In the genomic region with DNA sequence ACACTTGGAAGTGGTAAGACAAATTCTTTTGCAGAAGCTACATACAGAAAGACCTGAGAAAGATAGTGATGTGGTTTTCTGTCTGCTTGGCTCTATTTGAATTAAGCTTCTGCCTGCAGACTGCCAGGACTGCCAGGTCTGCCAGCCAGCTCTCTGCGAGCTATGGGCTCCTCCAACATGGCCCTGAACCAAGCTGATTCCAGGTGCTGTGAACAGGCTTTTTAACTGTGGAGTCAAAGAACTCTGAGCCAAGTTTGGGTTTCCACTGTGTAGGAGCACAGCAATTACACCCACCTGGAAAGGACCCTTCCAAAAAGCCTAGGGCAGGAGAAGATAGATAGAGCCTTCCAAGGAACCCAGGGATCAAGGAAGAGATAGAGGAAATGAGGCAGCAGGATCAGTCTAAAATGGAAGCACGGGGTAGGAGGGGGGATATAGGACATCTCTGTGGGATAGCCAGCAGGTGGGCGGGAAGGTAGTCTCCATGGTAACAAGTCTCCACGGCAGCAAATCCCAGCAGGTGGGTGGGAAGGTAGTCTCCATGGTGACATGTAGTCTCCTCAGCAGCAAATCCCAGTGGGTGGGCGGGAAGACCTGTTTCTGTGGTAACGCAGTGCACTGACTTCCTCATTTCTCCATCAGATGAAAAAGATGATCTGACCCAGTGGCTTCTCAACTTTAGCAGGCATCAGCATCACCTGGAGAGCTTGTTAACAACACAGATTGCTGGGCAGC, we compare ENCODE assay signal across 11 mouse cellular contexts. TPM values are rescaled to one million over a fixed set of nuclear protein-coding genes. Genes with fewer than 3 reads are reported as not detected.
DNase-seq lines count a peak whose midpoint lies in the region; ATAC-seq and TF ChIP-seq lines count a peak whose summit lies in the region.
"Had no signal": no experiment of that assay in that cellular context is flagged by ENCODE, and none has a peak within 500 bp of the region (broad histone marks: within the 10 kb centered on the region; RNA-seq: fewer than 3 reads in every experiment).

No protein-coding gene starts in this region.

- WGBS in forebrain, embryonic 11.5 days, result 29% methylated on average over 6 of the region's 6 CpGs
- WGBS in midbrain, postnatal 0 days, result 18% methylated on average over 6 of the region's 6 CpGs
- WGBS in stomach, postnatal 0 days, result 46% methylated on average over 5 of the region's 6 CpGs

- no peaks in the 10 kb centered on the region for H3K9me3 ChIP-seq in forebrain, embryonic 11.5 days (ENCODE audit: control insufficient read depth, low read length)
- H3K9me3 ChIP-seq in midbrain, postnatal 0 days (ENCODE audit: low read length), result no peaks in the 10 kb centered on the region
- H3K9me3 ChIP-seq in stomach, postnatal 0 days (ENCODE audit: control insufficient read depth, low read length), result no peaks in the 10 kb centered on the region
- H3K9me3 ChIP-seq: heart, embryonic 13.5 days had no signal

- H3K27me3 ChIP-seq in forebrain, embryonic 11.5 days (ENCODE audit: control insufficient read depth, insufficient read depth, low read length), result no peaks in the 10 kb centered on the region; the same call in 1 of the 2 replicates
- H3K27me3 ChIP-seq in midbrain, postnatal 0 days (ENCODE audit: insufficient read depth, low read length), result no peaks in the 10 kb centered on the region
- no peaks in the 10 kb centered on the region for H3K27me3 ChIP-seq in stomach, postnatal 0 days (ENCODE audit: control insufficient read depth, insufficient read depth, low read length)

- H3K9ac ChIP-seq in forebrain, embryonic 11.5 days (ENCODE audit: low read length), result no peak overlapping the region
- no peak overlapping the region for H3K9ac ChIP-seq in midbrain, postnatal 0 days (replicated peaks; ENCODE audit: low read length, poor library complexity, severe bottlenecking)
- no peak overlapping the region for H3K9ac ChIP-seq in stomach, postnatal 0 days (ENCODE audit: low read length)
- H3K9ac ChIP-seq: heart, embryonic 13.5 days; liver, embryonic 14.5 days had no signal

- TF ChIP-seq EP300 in stomach, postnatal 0 days (optimal IDR thresholded peaks at IDR 0.05), result no peak

- no peaks in the 10 kb centered on the region; the same call in 1 of the 2 replicates for H3K4me1 ChIP-seq in forebrain, embryonic 11.5 days (replicated peaks; ENCODE audit: control insufficient read depth, insufficient read depth, low read length)
- no peaks in the 10 kb centered on the region for H3K4me1 ChIP-seq in midbrain, postnatal 0 days (ENCODE audit: insufficient read depth, low read length)
- H3K4me1 ChIP-seq in stomach, postnatal 0 days (replicated peaks; ENCODE audit: control insufficient read depth, insufficient read depth), result no peaks in the 10 kb centered on the region
- H3K4me1 ChIP-seq: heart, embryonic 13.5 days had no signal

- H3K4me3 ChIP-seq in forebrain, embryonic 11.5 days (ENCODE audit: low read depth, low read length), result no peak overlapping the region
- H3K4me3 ChIP-seq in layer of hippocampus, adult 2 months, result no peak overlapping the region
- no peak overlapping the region for H3K4me3 ChIP-seq in midbrain, postnatal 0 days (ENCODE audit: low read depth, low read length)
- no peak overlapping the region for H3K4me3 ChIP-seq in stomach, postnatal 0 days (ENCODE audit: low read depth, low read length)
- H3K4me3 ChIP-seq: heart, embryonic 13.5 days had no signal

- peak; percentile 94 for DNase-seq in brain, adult 2 months (ENCODE audit: low read depth, low spot score)
- DNase-seq in forebrain, embryonic 11.5 days (ENCODE audit: low spot score), result peak; percentile 61
- peak; percentile 75 to 90 for DNase-seq in layer of hippocampus, adult 2 months (ENCODE audit: low spot score in 2 of 2)
- peak; percentile 66 for DNase-seq in midbrain, postnatal 0 days (ENCODE audit: low spot score)
- DNase-seq in thymus, postnatal 36 days, result no peak
- no peak for DNase-seq in stomach, postnatal 0 days (ENCODE audit: low spot score)
- DNase-seq in lung, postnatal 25 days (ENCODE audit: low spot score), result no peak

- no peak for TF ChIP-seq CTCF in layer of hippocampus, adult 2 months (conservative IDR thresholded peaks at IDR 0.05)
- no peak for TF ChIP-seq CTCF in midbrain, postnatal 0 days (IDR thresholded peaks at IDR 0.05)
- TF ChIP-seq CTCF in stomach, postnatal 0 days (IDR thresholded peaks at IDR 0.05; ENCODE audit: low read depth), result no peak

- H3K4me2 ChIP-seq in forebrain, embryonic 11.5 days (ENCODE audit: low read depth, low read length, severe bottlenecking), result no peak overlapping the region
- H3K4me2 ChIP-seq in midbrain, postnatal 0 days (ENCODE audit: low read depth, low read length, poor library complexity, severe bottlenecking), result no peak overlapping the region
- H3K4me2 ChIP-seq in stomach, postnatal 0 days (replicated peaks; ENCODE audit: low read depth), result no peak overlapping the region
- H3K4me2 ChIP-seq: heart, embryonic 13.5 days had no signal

- no peak overlapping the region for H3K27ac ChIP-seq in forebrain, embryonic 11.5 days (ENCODE audit: low read depth, low read length)
- H3K27ac ChIP-seq in layer of hippocampus, adult 2 months, result peak overlapping the region; percentile 87
- H3K27ac ChIP-seq in midbrain, postnatal 0 days (ENCODE audit: low read depth, low read length), result no peak overlapping the region
- no peak overlapping the region for H3K27ac ChIP-seq in stomach, postnatal 0 days (replicated peaks)
- H3K27ac ChIP-seq: heart, embryonic 13.5 days; liver, embryonic 14.5 days had no signal

- H3K36me3 ChIP-seq in forebrain, embryonic 11.5 days (ENCODE audit: control insufficient read depth, insufficient read depth, low read length), result no peaks in the 10 kb centered on the region; the same call in 1 of the 2 replicates
- H3K36me3 ChIP-seq in midbrain, postnatal 0 days (ENCODE audit: insufficient read depth, low read length), result 0 out of 2 replicates have a peak, but pooled peaks cover 8% of the 10 kb centered on the region
- no peaks in the 10 kb centered on the region for H3K36me3 ChIP-seq in stomach, postnatal 0 days (ENCODE audit: control insufficient read depth, insufficient read depth, low read length)
- H3K36me3 ChIP-seq: heart, embryonic 13.5 days had no signal

- peak; percentile 60; the same call in 1 of the 2 replicates for ATAC-seq in forebrain, embryonic 11.5 days (replicated peaks; ENCODE audit: low FRiP score)
- ATAC-seq in midbrain, postnatal 0 days (ENCODE audit: low FRiP score), result peak; percentile 44
- no peak for ATAC-seq in erythroid progenitor cell, adult 5-6 weeks (replicated peaks; ENCODE audit: low FRiP score, poor library complexity, severe bottlenecking)
- ATAC-seq in stomach, postnatal 0 days (ENCODE audit: low FRiP score, low TSS enrichment), result no peak

RNA-seq across cellular contexts. Expression of a gene that starts 14.8 kb away (rescaled TPM):
- 28.1 and 32.1 TPM in 2 replicates for polyA plus RNA-seq in forebrain, embryonic 11.5 days (2014; fragmentation: Nextera tagmentation; extraction: Ambion mirVana)
- total RNA-seq in layer of hippocampus, adult 2 months (2021), result 100 to 1,000 TPM; 178 to 182 TPM
- 188 and 189 TPM in 2 replicates for total RNA-seq in midbrain, postnatal 0 days (2014; rRNA removed)
- 82.3 and 84.6 TPM in 2 replicates for polyA plus RNA-seq in midbrain, postnatal 0 days (2015; fragmentation: Nextera tagmentation; extraction: Ambion mirVana)
- total RNA-seq in erythroid progenitor cell, adult 5-6 weeks (2015; ENCODE audit: low replicate concordance), result not detected in 2 replicates
- total RNA-seq in erythroid progenitor cell, adult 5-6 weeks (2017; ENCODE audit: low replicate concordance), result 0.26 and 1.5 TPM in 2 replicates
- polyA plus RNA-seq in stomach, postnatal 0 days (2015; fragmentation: Nextera tagmentation; extraction: Ambion mirVana), result 1.7 TPM in 2 replicates

RNA-seq across cellular contexts. Expression of a gene that starts 40.0 kb away (rescaled TPM):
- 46.5 and 47.6 TPM in 2 replicates for polyA plus RNA-seq in forebrain, embryonic 11.5 days (2014; fragmentation: Nextera tagmentation; extraction: Ambion mirVana)
- total RNA-seq in layer of hippocampus, adult 2 months (2021), result 10 to 100 TPM; 29.5 to 36.6 TPM
- total RNA-seq in midbrain, postnatal 0 days (2014; rRNA removed), result 37.2 and 39.5 TPM in 2 replicates
- polyA plus RNA-seq in midbrain, postnatal 0 days (2015; fragmentation: Nextera tagmentation; extraction: Ambion mirVana), result 16.1 and 18.2 TPM in 2 replicates
- 224 and 283 TPM in 2 replicates for total RNA-seq in erythroid progenitor cell, adult 5-6 weeks (2015; ENCODE audit: low replicate concordance)
- 94.2 and 125 TPM in 2 replicates for total RNA-seq in erythroid progenitor cell, adult 5-6 weeks (2017; ENCODE audit: low replicate concordance)
- 10.1 and 11.7 TPM in 2 replicates for polyA plus RNA-seq in stomach, postnatal 0 days (2015; fragmentation: Nextera tagmentation; extraction: Ambion mirVana)

RNA-seq across cellular contexts. Expression of a gene that starts 45.0 kb away (rescaled TPM):
- polyA plus RNA-seq in forebrain, embryonic 11.5 days (2014; fragmentation: Nextera tagmentation; extraction: Ambion mirVana), result not detected in 2 replicates
- total RNA-seq in layer of hippocampus, adult 2 months (2021), result not detected
- not detected in 2 replicates for total RNA-seq in midbrain, postnatal 0 days (2014; rRNA removed)
- not detected in 2 replicates for polyA plus RNA-seq in midbrain, postnatal 0 days (2015; fragmentation: Nextera tagmentation; extraction: Ambion mirVana)
- not detected in 2 replicates for total RNA-seq in erythroid progenitor cell, adult 5-6 weeks (2015; ENCODE audit: low replicate concordance)
- not detected in 2 replicates for total RNA-seq in erythroid progenitor cell, adult 5-6 weeks (2017; ENCODE audit: low replicate concordance)
- polyA plus RNA-seq in stomach, postnatal 0 days (2015; fragmentation: Nextera tagmentation; extraction: Ambion mirVana), result not detected in 2 replicates
- polyA plus RNA-seq: heart, embryonic 13.5 days; liver, embryonic 14.5 days; small intestine, adult 2 months had no signal

RNA-seq across cellular contexts. Expression of a gene that starts 45.7 kb away (rescaled TPM):
- polyA plus RNA-seq in forebrain, embryonic 11.5 days (2014; fragmentation: Nextera tagmentation; extraction: Ambion mirVana), result 1.7 and 1.9 TPM in 2 replicates
- total RNA-seq in layer of hippocampus, adult 2 months (2021), result 1 to 10 TPM in 1 of 2 experiments, under 1 TPM in 1; 0.83 to 1.2 TPM
- 2.0 and 4.1 TPM in 2 replicates for total RNA-seq in midbrain, postnatal 0 days (2014; rRNA removed)
- 4.7 and 5.9 TPM in 2 replicates for polyA plus RNA-seq in midbrain, postnatal 0 days (2015; fragmentation: Nextera tagmentation; extraction: Ambion mirVana)
- total RNA-seq in erythroid progenitor cell, adult 5-6 weeks (2015; ENCODE audit: low replicate concordance), result 37.1 and 39.8 TPM in 2 replicates
- 6.0 and 20.7 TPM in 2 replicates for total RNA-seq in erythroid progenitor cell, adult 5-6 weeks (2017; ENCODE audit: low replicate concordance)
- polyA plus RNA-seq in stomach, postnatal 0 days (2015; fragmentation: Nextera tagmentation; extraction: Ambion mirVana), result 3.3 and 3.8 TPM in 2 replicates

RNA-seq across cellular contexts. Expression of a gene that starts 50.0 kb away (rescaled TPM):
- not detected in 2 replicates for polyA plus RNA-seq in forebrain, embryonic 11.5 days (2014; fragmentation: Nextera tagmentation; extraction: Ambion mirVana)
- total RNA-seq in layer of hippocampus, adult 2 months (2021), result not detected
- not detected in 2 replicates for total RNA-seq in midbrain, postnatal 0 days (2014; rRNA removed)
- polyA plus RNA-seq in midbrain, postnatal 0 days (2015; fragmentation: Nextera tagmentation; extraction: Ambion mirVana), result not detected in 2 replicates
- total RNA-seq in erythroid progenitor cell, adult 5-6 weeks (2015; ENCODE audit: low replicate concordance), result not detected in 2 replicates
- not detected in 2 replicates for total RNA-seq in erythroid progenitor cell, adult 5-6 weeks (2017; ENCODE audit: low replicate concordance)
- not detected in 2 replicates for polyA plus RNA-seq in stomach, postnatal 0 days (2015; fragmentation: Nextera tagmentation; extraction: Ambion mirVana)
- polyA plus RNA-seq: heart, embryonic 13.5 days; liver, embryonic 14.5 days had no signal

Comparison
In these comparisons a context has a peak if more than half of its experiments do, and no peak if none do; other contexts are left out.
1. DNase-seq: peak in brain, adult 2 months (single experiment), forebrain, embryonic 11.5 days (single experiment), layer of hippocampus, adult 2 months (2 of 2) and midbrain, postnatal 0 days (single experiment); none in thymus, postnatal 36 days (0 of 2), stomach, postnatal 0 days (single experiment) and lung, postnatal 25 days (single experiment).
2. ATAC-seq: peak in forebrain, embryonic 11.5 days (single experiment) and midbrain, postnatal 0 days (single experiment); none in erythroid progenitor cell, adult 5-6 weeks (single experiment) and stomach, postnatal 0 days (single experiment).
3. RNA of a gene that starts 14.8 kb away (total RNA-seq): 188 to 189 TPM in midbrain, postnatal 0 days and 178 to 182 TPM in layer of hippocampus, adult 2 months; 0.26 to 1.5 TPM in erythroid progenitor cell, adult 5-6 weeks; every median in the first group is over 10 times any median in the second.